Mouse (Mus musculus) hindbrain, embryonic 15.5 days (tissue): Measurements from ENCODE around the gene Npepl1. TPM values are rescaled to one million over a fixed set of nuclear protein-coding genes. Genes with fewer than 3 reads are reported as not detected.

Experiments
- ATAC-seq: fragments of 200-750 bp; cut with Nextera tagmentation; 2 replicates; pipeline ENCODE4 v1.8.0; 2017; ENCODE audit warnings: low read depth, moderate number of reproducible peaks, moderate TSS enrichment; ENCODE audit not compliant: low FRiP score
- H3K27ac ChIP-seq: fragments of 300-500 bp; sonication (generic); replicated peaks from 2 replicates; pipeline ENCODE4 v1.5.1; 2015; ENCODE audit warnings: mild to moderate bottlenecking, inconsistent platforms
- H3K27me3 ChIP-seq: fragments of 300-500 bp; sonication (generic); 2 replicates; pipeline ENCODE4 v1.6.1; 2015; ENCODE audit warnings: control low read depth, inconsistent platforms
- H3K36me3 ChIP-seq: fragments of 300-500 bp; sonication (generic); 2 replicates; pipeline ENCODE4 v1.6.1; 2015; ENCODE audit warnings: control low read depth, inconsistent platforms
- H3K4me1 ChIP-seq: fragments of 300-500 bp; sonication (generic); replicated peaks from 2 replicates; pipeline ENCODE4 v1.6.1; 2015; ENCODE audit warnings: control low read depth, inconsistent platforms
- H3K4me2 ChIP-seq: fragments of 300-500 bp; sonication (generic); 2 replicates; pipeline ENCODE4 v1.6.1; 2015; ENCODE audit warnings: moderate library complexity, mild to moderate bottlenecking, inconsistent platforms
- H3K4me3 ChIP-seq: fragments of 300-500 bp; sonication (generic); 2 replicates; pipeline ENCODE4 v1.5.1; 2015; ENCODE audit warnings: mild to moderate bottlenecking, inconsistent platforms
- H3K9ac ChIP-seq: fragments of 300-500 bp; sonication (generic); 2 replicates; pipeline ENCODE4 v1.6.1; 2015; ENCODE audit warnings: inconsistent platforms
- H3K9me3 ChIP-seq: fragments of 300-500 bp; sonication (generic); 2 replicates; pipeline ENCODE4 v1.6.1; 2016; ENCODE audit warnings: control low read depth, inconsistent platforms
- WGBS: fragments of 180-500 bp; shearing (Covaris S2); methylation state at CpG from one replicate; pipeline ENCODE4 v1.1.7; 2015; 5-methylcytosine and 5-hydroxymethylcytosine counted together
- polyA plus RNA-seq: library from polyadenylated mRNA; unstranded; fragments of >200 nt; fragmentation: Nextera tagmentation; extraction: Ambion mirVana; gene quantifications from 2 replicates; pipeline ENCODE4 v1.2.1, GENCODE M21; 2015

Npepl1 gene
- 17.2 and 18.6 TPM in 2 replicates for polyA plus RNA-seq

GRCm38 (mm10) chr2:174109991-174110782, at the start of gene Npepl1:
TSS of gene Npepl1 (plus strand) at chr2:174110349.
- WGBS, result 5% methylated on average over 75 of the region's 90 CpGs
- no peaks in the 10 kb centered on the region; the same call in 1 of the 2 replicates for H3K27me3 ChIP-seq
- ATAC-seq, result peak; percentile 83

DNA sequence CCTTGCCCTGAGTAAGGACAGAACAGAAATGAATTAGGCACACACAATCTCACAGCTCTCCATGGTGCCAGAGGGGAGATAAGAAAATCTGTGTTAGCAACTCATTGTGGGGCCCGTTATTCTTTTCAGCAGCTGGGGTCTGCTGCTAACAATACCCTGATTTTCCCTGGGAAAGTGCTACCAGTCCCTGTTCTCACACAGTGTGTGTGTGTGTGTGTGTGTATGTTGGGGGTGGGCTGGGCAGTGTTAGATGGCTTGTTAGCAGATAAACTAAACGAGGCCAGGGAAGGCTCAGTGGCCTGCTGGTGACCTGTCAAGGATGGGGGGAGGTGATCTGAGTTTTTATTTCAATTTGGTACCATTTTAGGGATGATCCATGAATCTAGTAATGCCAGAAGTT, 48.9 kb upstream of the Npepl1 start:
- no peak overlapping the region for H3K9ac ChIP-seq
- no peak overlapping the region for H3K4me3 ChIP-seq
- 13% methylated on average over 2 of the region's 2 CpGs for WGBS
- no peak overlapping the region for H3K4me2 ChIP-seq
- H3K9me3 ChIP-seq, result no peaks in the 10 kb centered on the region
- no peaks in the 10 kb centered on the region for H3K36me3 ChIP-seq
- no peak for ATAC-seq
- H3K27me3 ChIP-seq, result no peaks in the 10 kb centered on the region
- no peaks in the 10 kb centered on the region for H3K4me1 ChIP-seq
- H3K27ac ChIP-seq, result no peak overlapping the region

More at GRCm38 (mm10) chr2:174109991-174110782, at the start of gene Npepl1:
- Histone ChIP-seq H3K9ac (peak within 1 kb of the TSS; percentile 40), H3K27ac (0 out of 2 replicates have a peak within 1 kb of the TSS, but pooled peaks have one; percentile 50), H3K4me3 (peak within 1 kb of the TSS; percentile 41), H3K4me2 (peak within 1 kb of the TSS; percentile 64), H3K4me1 (peaks cover 13% of the 10 kb centered on the region), H3K36me3 (no peaks in the 10 kb centered on the region), H3K9me3 (no peaks in the 10 kb centered on the region)

- 73% methylated on average over 6 of the region's 6 CpGs for WGBS
- ATAC-seq, result no peak
- no peaks in the 10 kb centered on the region for H3K4me1 ChIP-seq
- H3K9me3 ChIP-seq, result no peaks in the 10 kb centered on the region
- no peaks in the 10 kb centered on the region for H3K27me3 ChIP-seq
- H3K4me2 ChIP-seq, result no peak overlapping the region
- no peak overlapping the region for H3K4me3 ChIP-seq
- no peak overlapping the region for H3K9ac ChIP-seq
- H3K27ac ChIP-seq, result no peak overlapping the region
- no peaks in the 10 kb centered on the region for H3K36me3 ChIP-seq
These were observed 47.1 kb upstream of the Npepl1 start for GRCm38 (mm10) chr2:174063074-174063473.

DNA sequence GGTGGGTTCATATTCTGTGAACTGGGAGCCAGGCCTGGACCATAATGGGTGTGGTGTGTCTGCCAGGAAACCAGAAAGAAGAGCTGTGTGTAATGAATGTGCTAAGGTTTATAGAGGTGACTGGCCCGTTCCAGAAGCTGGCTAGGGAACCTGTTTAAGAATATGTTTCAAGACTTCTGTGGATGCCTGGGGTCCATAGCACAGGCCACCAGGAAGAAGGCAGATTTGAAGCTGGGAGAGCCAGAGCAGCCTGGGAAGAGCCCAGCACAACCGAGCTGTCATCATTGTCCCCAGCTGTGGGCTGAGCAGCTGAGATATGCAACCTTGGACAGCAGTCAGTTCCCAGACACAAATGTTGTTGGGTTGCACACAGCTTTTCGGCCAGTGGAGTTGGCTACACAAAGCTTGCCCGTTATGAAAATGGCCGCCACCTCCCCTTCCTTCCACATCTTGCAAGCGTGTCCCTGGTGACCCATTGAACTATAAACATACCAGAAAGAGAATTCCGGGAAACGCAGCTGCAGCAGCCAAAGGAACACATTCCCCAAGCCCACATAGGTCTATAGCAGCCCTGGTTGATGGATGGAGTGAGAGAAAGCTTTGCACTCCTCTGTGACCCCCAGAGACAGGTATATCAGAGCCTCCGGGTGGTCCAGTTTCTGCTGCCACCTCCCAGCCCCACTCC, 46.5 kb upstream of the Npepl1 start:
- Histone ChIP-seq H3K9me3 (no peaks in the 10 kb centered on the region), H3K4me3 (no peak overlapping the region), H3K4me1 (no peaks in the 10 kb centered on the region), H3K36me3 (no peaks in the 10 kb centered on the region), H3K27ac (no peak overlapping the region), H3K27me3 (no peaks in the 10 kb centered on the region), H3K9ac (no peak overlapping the region), H3K4me2 (no peak overlapping the region)
- ATAC-seq, result no peak
- WGBS, result 72% methylated on average over 9 of the region's 9 CpGs

DNA sequence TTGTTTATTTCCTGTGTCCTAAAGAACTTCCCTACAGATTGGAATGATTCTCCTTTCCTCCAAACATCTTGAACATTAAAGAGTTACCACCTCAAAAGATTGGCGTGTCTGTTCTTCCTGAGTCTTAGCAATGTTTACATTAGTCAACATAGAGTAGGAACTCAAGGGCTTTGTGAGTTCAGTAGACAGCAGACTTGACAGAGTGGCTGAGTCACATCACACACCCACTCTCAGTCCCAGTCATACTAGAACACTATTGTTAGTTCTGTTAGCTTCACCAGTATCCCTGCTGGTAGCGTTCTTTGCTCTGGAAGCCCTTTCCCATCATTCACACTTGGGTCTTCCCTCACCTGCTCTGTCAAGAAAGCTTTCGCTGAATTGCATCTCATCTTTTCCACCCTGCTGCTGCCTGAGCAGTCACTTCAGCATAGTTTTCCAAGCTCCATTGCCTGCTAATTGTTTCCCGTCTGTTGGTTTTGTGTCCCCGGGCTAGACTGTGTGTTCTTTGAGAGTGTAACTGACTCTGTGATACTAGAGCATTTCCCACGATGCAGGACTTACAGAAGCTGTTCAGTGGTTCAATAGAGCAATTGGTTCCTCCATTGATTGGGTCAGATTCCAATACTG, 42.2 kb upstream of the Npepl1 start:
- no peak for ATAC-seq
- WGBS, result 78% methylated on average over 6 of the region's 6 CpGs

DNA sequence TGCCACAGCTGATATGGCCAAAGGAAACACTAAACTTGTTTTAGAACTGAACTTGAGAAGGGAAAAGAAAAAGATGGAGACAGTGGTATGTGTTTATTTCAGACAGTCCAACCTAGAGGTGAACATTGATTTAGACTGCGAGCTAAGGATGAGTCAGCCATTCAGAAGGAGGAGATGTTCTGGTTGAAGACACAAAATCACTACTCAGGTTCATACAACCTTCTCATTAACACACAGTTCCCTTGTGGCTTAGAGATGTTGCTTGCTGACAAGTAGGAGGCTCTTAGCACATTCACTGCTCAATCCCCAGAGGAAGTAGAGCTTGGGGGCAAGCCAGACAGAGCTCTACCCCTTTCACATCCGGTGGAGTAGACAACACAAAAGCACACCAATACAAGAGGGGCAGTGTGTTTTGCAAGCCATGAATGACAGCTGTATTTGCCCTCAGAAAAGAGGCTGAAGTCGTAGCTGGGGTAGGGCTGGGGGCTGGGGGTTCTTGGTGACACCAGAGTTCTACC, 40.6 kb upstream of the Npepl1 start:
- Histone ChIP-seq H3K4me1 (0 out of 2 replicates have a peak, but pooled peaks cover 5% of the 10 kb centered on the region), H3K4me2 (no peak overlapping the region), H3K36me3 (no peaks in the 10 kb centered on the region), H3K9ac (no peak overlapping the region), H3K27ac (no peak overlapping the region), H3K4me3 (no peak overlapping the region), H3K9me3 (no peaks in the 10 kb centered on the region), H3K27me3 (no peaks in the 10 kb centered on the region; the same call in 1 of the 2 replicates)
- 56% methylated on average over 3 of the region's 3 CpGs for WGBS
- no peak for ATAC-seq

More for the DNA sequence above, 42.2 kb upstream of the Npepl1 start:
- no peak overlapping the region for H3K27ac ChIP-seq
- no peaks in the 10 kb centered on the region for H3K36me3 ChIP-seq
- H3K9ac ChIP-seq, result no peak overlapping the region
- H3K27me3 ChIP-seq, result no peaks in the 10 kb centered on the region; the same call in 1 of the 2 replicates
- no peaks in the 10 kb centered on the region for H3K9me3 ChIP-seq
- no peak overlapping the region for H3K4me3 ChIP-seq
- no peaks in the 10 kb centered on the region for H3K4me1 ChIP-seq
- H3K4me2 ChIP-seq, result no peak overlapping the region

DNA sequence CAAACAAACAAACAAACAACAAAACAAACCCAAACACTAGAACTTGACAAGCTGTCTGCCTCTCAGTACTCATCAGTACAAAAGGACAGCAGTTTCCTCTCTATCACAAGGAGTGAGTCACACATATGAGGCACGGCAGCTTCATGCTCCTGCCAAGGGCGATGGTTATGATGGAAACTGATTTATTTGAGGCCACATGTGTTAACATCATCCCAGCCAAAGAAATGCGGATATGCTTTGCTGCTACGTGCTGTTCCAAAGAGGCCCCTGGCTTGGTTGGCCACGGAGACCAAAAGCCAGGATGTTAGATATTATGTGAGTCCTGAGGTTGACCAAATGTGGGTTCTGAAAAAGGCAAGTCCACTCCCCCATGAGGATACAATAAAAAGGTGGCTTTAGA, 38.7 kb upstream of the Npepl1 start:
- H3K36me3 ChIP-seq, result no peaks in the 10 kb centered on the region
- no peak overlapping the region for H3K9ac ChIP-seq
- no peak for ATAC-seq
- H3K27me3 ChIP-seq, result no peaks in the 10 kb centered on the region; the same call in 1 of the 2 replicates
- H3K4me3 ChIP-seq, result no peak overlapping the region
- H3K27ac ChIP-seq, result no peak overlapping the region
- no peak overlapping the region for H3K4me2 ChIP-seq
- 94% methylated on average over 5 of the region's 5 CpGs for WGBS
- no peaks in the 10 kb centered on the region for H3K9me3 ChIP-seq
- H3K4me1 ChIP-seq, result peaks cover 18% of the 10 kb centered on the region

DNA sequence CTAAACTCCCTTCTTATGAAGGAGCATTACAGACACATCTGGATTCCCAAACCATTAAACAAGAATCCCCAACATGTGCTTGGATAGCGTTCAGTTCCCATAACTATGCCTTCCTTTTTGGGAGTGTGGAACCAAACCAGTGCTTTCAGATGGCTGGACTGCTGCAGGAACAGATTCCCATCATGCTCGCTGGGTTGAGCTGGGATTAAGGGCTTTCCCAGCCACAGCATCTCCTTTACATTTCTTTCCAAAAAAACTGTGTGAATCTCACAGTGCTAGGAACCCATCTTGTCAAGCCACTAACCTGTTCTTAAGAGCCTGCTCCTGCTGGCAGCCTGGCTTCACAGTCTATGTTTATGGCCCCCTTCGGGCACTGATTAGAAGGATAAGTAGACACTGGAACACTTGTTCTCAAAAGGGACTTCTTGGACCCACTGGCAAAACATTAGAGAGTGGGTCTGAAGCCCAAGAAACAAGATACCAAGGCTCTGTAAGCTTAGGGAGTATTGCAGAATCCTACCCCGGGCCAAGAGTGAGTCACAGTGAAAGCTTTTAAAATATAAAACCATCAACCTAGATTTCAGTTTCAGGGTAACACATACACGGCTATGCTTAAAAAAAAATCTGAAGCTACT, 36.9 kb upstream of the Npepl1 start:
- Histone ChIP-seq H3K4me3 (no peak overlapping the region), H3K9me3 (no peaks in the 10 kb centered on the region), H3K36me3 (no peaks in the 10 kb centered on the region), H3K4me2 (no peak overlapping the region), H3K9ac (no peak overlapping the region), H3K27me3 (no peaks in the 10 kb centered on the region; the same call in 1 of the 2 replicates), H3K4me1 (peaks cover 34% of the 10 kb centered on the region), H3K27ac (no peak overlapping the region)
- no peak for ATAC-seq
- 82% methylated on average over 5 of the region's 5 CpGs for WGBS

DNA sequence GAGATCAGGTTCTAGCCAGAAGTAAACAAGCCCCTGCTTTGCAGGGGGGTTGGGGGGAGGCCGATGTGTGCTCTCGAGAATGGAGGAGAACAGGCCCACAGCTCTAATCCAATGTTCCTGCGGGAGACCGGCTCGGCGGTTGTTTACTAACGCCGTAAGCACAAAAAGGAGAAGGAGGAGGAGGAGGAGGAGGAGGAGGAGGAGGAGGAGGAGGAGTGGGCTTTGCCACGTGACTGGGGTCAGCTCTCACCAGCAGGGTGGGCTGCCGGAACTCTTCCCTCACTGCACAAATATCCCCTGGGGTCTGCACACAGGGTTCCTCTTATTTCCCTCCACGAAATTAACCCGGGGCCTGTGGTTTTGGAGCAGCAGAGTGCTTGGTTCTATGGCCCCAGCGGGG, 35.5 kb upstream of the Npepl1 start:
- H3K9me3 ChIP-seq, result no peaks in the 10 kb centered on the region
- peak overlapping the region; percentile 85 for H3K27ac ChIP-seq
- H3K4me1 ChIP-seq, result peaks cover 38% of the 10 kb centered on the region
- no peaks in the 10 kb centered on the region for H3K36me3 ChIP-seq
- H3K4me2 ChIP-seq, result peak overlapping the region; percentile 87
- H3K4me3 ChIP-seq, result peak overlapping the region; percentile 80
- no peaks in the 10 kb centered on the region; the same call in 1 of the 2 replicates for H3K27me3 ChIP-seq
- ATAC-seq, result 0 out of 2 replicates have a peak, but pooled peaks have one; percentile 6
- peak overlapping the region; percentile 54 for H3K9ac ChIP-seq
- WGBS, result under 1% methylated on average over 10 of the region's 13 CpGs

DNA sequence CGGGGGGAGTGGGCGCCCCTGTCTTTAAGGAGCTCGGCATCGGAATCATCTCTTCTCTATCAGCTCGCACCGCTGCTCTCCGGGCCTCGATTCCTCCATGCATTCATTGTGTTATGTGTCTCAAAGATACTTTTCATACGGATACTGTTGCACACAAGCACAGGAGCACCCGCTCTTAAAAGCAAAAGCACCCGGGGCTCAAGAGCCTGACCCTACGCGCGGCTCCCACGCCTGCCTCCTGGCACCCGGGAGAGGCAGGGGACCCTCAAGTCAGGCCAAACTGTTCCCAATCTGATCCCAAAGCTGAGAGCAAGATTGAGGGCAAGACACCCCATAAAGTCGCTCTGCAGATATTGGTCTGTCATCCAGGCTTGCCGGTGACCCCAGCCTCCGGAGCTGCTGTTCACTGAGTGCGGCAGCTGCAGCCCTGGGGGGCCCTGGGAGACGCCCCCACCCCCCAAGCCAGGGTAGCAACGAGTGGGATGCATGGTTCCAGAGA, 35.0 kb upstream of the Npepl1 start:
- H3K36me3 ChIP-seq, result no peaks in the 10 kb centered on the region
- H3K4me3 ChIP-seq, result peak overlapping the region; percentile 80
- WGBS, result 2% methylated on average over 22 of the region's 22 CpGs
- peak overlapping the region; percentile 87 for H3K4me2 ChIP-seq
- ATAC-seq, result no peak
- H3K27ac ChIP-seq, result peak overlapping the region; percentile 85
- peaks cover 38% of the 10 kb centered on the region for H3K4me1 ChIP-seq
- peak overlapping the region; percentile 54 for H3K9ac ChIP-seq
- H3K27me3 ChIP-seq, result no peaks in the 10 kb centered on the region
- no peaks in the 10 kb centered on the region for H3K9me3 ChIP-seq

DNA sequence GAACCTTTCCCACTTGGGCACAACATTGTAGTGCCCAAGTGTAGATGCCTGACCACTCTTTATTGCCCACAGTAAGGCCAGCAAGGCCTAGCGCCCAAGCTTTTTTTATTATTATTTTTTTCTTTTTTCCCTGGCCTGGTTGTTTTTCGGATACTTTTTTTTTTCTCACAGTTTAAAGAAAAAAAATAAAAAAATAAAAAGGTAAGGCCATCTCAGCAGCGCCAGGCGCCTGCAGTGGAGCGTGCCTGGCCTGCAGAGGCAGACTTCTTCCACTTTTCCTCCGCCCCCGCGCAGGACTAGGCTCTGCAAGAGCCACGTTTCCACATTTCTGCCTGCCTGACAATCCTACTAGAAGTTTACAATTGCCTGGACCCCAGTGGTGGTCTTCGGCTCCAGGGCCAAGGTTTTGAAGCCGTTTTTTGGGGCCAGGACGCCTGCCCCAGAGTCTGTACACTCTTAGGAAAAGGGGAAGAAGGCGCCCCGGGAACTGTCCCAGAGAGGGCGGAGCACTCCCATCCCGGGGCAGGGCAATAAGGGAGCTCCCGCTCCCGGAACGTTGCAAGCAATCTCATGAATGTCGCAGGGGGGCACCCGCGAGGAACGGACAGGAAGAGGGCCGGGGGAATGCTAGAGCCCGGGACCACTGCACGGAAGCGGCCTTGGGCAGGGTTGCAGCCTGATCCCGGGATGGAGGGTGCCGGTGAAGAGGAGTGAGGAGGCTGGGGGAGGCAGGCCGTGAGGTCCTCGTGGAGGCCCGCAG, 34.3 kb upstream of the Npepl1 start, which contains the start of gene Stx16:
TSS of gene Stx16 (plus strand) at position 636 of the 760 bp plus-strand sequence.
- no peaks in the 10 kb centered on the region for H3K27me3 ChIP-seq
- H3K4me3 ChIP-seq, result peak within 1 kb of the TSS; percentile 80
- under 1% methylated on average over 32 of the region's 32 CpGs for WGBS
- no peaks in the 10 kb centered on the region for H3K36me3 ChIP-seq
- H3K9me3 ChIP-seq, result no peaks in the 10 kb centered on the region
- H3K9ac ChIP-seq, result peak within 1 kb of the TSS; percentile 70
- peaks cover 44% of the 10 kb centered on the region for H3K4me1 ChIP-seq
- peak within 1 kb of the TSS; percentile 85 for H3K27ac ChIP-seq
- peak; percentile 90 for ATAC-seq
- H3K4me2 ChIP-seq, result peak within 1 kb of the TSS; percentile 87
